Mouse (Mus musculus): Measurements from ENCODE around the gene St3gal6.

GRCm38 (mm10) chr16:58513755-58514154, 10.3 kb downstream of the St3gal6 start:
- TF ChIP-seq CTCF (IDR thresholded peaks at IDR 0.05; ENCODE audit: low read depth): no peak
- TF ChIP-seq EP300 (IDR thresholded peaks at IDR 0.05; ENCODE audit: low read depth): no peak
